Mouse (Mus musculus): ENCODE results near the gene Otos. TPM values are rescaled to one million over a fixed set of nuclear protein-coding genes. Genes with fewer than 3 reads are reported as not detected.

The Otos gene
- 0.65 TPM in 1 of 2 replicates, not detected in the other for polyA plus RNA-seq (2015; fragmentation: Nextera tagmentation; extraction: Ambion mirVana)

- H3K9me3 ChIP-seq (replicated peaks; ENCODE audit: control insufficient read depth, low read length, poor library complexity, severe bottlenecking), result no peaks in the 10 kb centered on the region
- H3K4me3 ChIP-seq (ENCODE audit: low read depth, low read length), result no peak within 1 kb of the TSS
- no peak within 1 kb of the TSS for H3K4me2 ChIP-seq (ENCODE audit: low read length)
- no peak for ATAC-seq
- H3K4me1 ChIP-seq (ENCODE audit: control insufficient read depth, insufficient read depth, low read length), result no peaks in the 10 kb centered on the region
- no peaks in the 10 kb centered on the region for H3K27me3 ChIP-seq (ENCODE audit: control insufficient read depth, insufficient read depth, low read depth, low read length)
- H3K27ac ChIP-seq (ENCODE audit: low read length), result no peak within 1 kb of the TSS
- no peak within 1 kb of the TSS for H3K9ac ChIP-seq (ENCODE audit: low read depth, low read length)
- WGBS, result 25% methylated on average over 8 of the region's 8 CpGs
- no peaks in the 10 kb centered on the region for H3K36me3 ChIP-seq (ENCODE audit: control insufficient read depth, insufficient read depth, low read length)
Measured at GRCm38 (mm10) chr1:92648673-92649072, at the start of gene Otos. Otos (minus strand) TSS chr1:92648841.

GRCm38 (mm10) chr1:92696848-92697247 is 48.2 kb upstream of the Otos start:
- Histone ChIP-seq H3K27ac (ENCODE audit: low read length) (no peak overlapping the region), H3K4me3 (ENCODE audit: low read depth, low read length) (no peak overlapping the region), H3K4me2 (ENCODE audit: low read length) (no peak overlapping the region), H3K27me3 (ENCODE audit: control insufficient read depth, insufficient read depth, low read depth, low read length) (no peaks in the 10 kb centered on the region; the same call in 1 of the 2 replicates), H3K4me1 (ENCODE audit: control insufficient read depth, insufficient read depth, low read length) (0 out of 2 replicates have a peak, but pooled peaks cover 2% of the 10 kb centered on the region), H3K36me3 (ENCODE audit: control insufficient read depth, insufficient read depth, low read length) (no peaks in the 10 kb centered on the region), H3K9ac (ENCODE audit: low read depth, low read length) (no peak overlapping the region), H3K9me3 (replicated peaks; ENCODE audit: control insufficient read depth, low read length, poor library complexity, severe bottlenecking) (no peaks in the 10 kb centered on the region)
- ATAC-seq, result no peak
- 35% methylated on average over 4 of the region's 4 CpGs for WGBS

DNA sequence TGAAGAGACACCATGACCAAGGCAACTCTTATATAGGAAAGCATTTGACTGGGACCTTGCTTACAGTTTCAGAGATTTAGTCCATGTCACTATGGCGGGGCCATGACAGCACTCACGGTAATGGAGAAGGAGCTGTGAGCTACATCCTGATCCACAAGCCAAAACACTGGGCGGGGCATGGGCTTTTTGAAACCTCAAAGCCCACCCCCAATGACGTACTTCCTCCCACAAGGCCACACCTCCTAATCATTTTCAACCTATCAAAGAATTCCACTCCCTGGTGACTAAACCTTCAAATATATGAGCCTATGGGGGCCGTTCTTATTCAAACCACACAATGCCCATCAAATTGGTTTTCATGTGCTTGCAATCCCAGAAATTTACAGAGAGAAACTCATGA is 47.1 kb upstream of the Otos start:
- H3K27me3 ChIP-seq (ENCODE audit: control insufficient read depth, insufficient read depth, low read depth, low read length), result no peaks in the 10 kb centered on the region; the same call in 1 of the 2 replicates
- WGBS, result 86% methylated on average over 5 of the region's 5 CpGs

DNA sequence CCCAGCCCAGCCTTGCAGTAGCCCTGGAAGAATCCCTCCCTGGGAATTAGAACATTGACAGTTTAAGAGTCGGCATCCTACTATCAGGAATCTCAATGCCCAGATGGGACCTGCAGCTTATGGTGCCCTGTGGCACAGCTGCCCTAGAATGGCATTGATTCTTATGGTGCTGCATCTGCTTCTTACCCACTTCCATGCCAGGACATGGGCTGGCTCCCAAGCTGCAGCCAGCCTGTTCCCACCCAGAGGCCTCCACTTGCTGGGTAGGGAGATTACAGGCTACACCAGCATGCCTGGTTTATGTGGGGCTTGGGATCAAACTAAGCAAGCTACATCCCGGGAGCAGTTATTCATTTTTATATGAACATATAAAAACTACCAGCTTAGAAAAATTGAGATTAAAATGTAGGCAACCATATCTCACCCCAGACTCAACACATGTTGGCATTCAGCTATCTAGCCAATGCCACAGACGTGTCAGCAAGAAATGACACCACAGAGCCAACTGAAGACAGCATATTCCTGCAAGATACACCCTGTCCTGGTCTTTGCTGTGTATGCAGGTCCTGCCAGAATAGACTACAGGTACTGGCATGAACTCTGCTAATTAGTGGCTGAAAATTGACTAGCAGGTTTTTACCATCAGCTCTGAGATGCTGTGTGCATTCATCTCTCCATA is 42.7 kb upstream of the Otos start:
- WGBS, result 86% methylated on average over 3 of the region's 3 CpGs
- Histone ChIP-seq H3K4me3 (ENCODE audit: low read depth, low read length) (no peak overlapping the region), H3K4me2 (ENCODE audit: low read length) (no peak overlapping the region), H3K27me3 (ENCODE audit: control insufficient read depth, insufficient read depth, low read depth, low read length) (no peaks in the 10 kb centered on the region), H3K36me3 (ENCODE audit: control insufficient read depth, insufficient read depth, low read length) (no peaks in the 10 kb centered on the region), H3K9me3 (replicated peaks; ENCODE audit: control insufficient read depth, low read length, poor library complexity, severe bottlenecking) (no peaks in the 10 kb centered on the region), H3K9ac (ENCODE audit: low read depth, low read length) (no peak overlapping the region), H3K4me1 (ENCODE audit: control insufficient read depth, insufficient read depth, low read length) (no peaks in the 10 kb centered on the region), H3K27ac (ENCODE audit: low read length) (no peak overlapping the region)
- ATAC-seq, result no peak

More for the DNA sequence above, 47.1 kb upstream of the Otos start:
- no peak overlapping the region for H3K9ac ChIP-seq (ENCODE audit: low read depth, low read length)
- no peak for ATAC-seq
- no peak overlapping the region for H3K4me2 ChIP-seq (ENCODE audit: low read length)
- no peaks in the 10 kb centered on the region for H3K9me3 ChIP-seq (replicated peaks; ENCODE audit: control insufficient read depth, low read length, poor library complexity, severe bottlenecking)
- H3K4me3 ChIP-seq (ENCODE audit: low read depth, low read length), result no peak overlapping the region
- 0 out of 2 replicates have a peak, but pooled peaks cover 2% of the 10 kb centered on the region for H3K4me1 ChIP-seq (ENCODE audit: control insufficient read depth, insufficient read depth, low read length)
- H3K27ac ChIP-seq (ENCODE audit: low read length), result no peak overlapping the region
- no peaks in the 10 kb centered on the region for H3K36me3 ChIP-seq (ENCODE audit: control insufficient read depth, insufficient read depth, low read length)

GRCm38 (mm10) chr1:92686994-92687393 is 38.4 kb upstream of the Otos start:
- Histone ChIP-seq H3K27me3 (ENCODE audit: control insufficient read depth, insufficient read depth, low read depth, low read length) (no peaks in the 10 kb centered on the region), H3K4me1 (ENCODE audit: control insufficient read depth, insufficient read depth, low read length) (no peaks in the 10 kb centered on the region), H3K27ac (ENCODE audit: low read length) (no peak overlapping the region), H3K36me3 (ENCODE audit: control insufficient read depth, insufficient read depth, low read length) (no peaks in the 10 kb centered on the region), H3K4me2 (ENCODE audit: low read length) (no peak overlapping the region), H3K4me3 (ENCODE audit: low read depth, low read length) (no peak overlapping the region), H3K9me3 (replicated peaks; ENCODE audit: control insufficient read depth, low read length, poor library complexity, severe bottlenecking) (no peaks in the 10 kb centered on the region), H3K9ac (ENCODE audit: low read depth, low read length) (no peak overlapping the region)
- no peak for ATAC-seq
- 47% methylated on average over 8 of the region's 8 CpGs for WGBS

DNA sequence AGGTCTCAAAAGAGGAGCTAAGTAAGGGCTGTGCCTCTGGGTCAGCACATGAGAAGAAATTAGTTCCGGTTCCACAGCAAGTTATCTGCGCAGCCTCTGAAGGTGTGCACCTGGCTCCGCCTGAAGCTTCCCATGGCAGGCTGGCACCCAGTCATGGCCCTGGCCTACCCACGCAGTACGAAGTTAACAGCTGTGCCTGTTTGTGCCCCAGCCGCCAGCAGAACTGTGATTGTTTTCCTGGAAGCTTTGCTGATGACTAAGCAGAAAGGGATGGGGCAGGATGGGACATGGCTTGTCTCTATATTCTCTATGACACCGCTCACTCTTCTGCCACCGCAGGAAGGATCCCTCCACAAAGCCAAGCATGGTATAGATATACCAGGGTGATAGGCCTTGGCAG is 34.5 kb upstream of the Otos start:
- no peaks in the 10 kb centered on the region for H3K27me3 ChIP-seq (ENCODE audit: control insufficient read depth, insufficient read depth, low read depth, low read length)
- no peaks in the 10 kb centered on the region for H3K36me3 ChIP-seq (ENCODE audit: control insufficient read depth, insufficient read depth, low read length)
- no peak overlapping the region for H3K4me3 ChIP-seq (ENCODE audit: low read depth, low read length)
- H3K9me3 ChIP-seq (replicated peaks; ENCODE audit: control insufficient read depth, low read length, poor library complexity, severe bottlenecking), result no peaks in the 10 kb centered on the region
- H3K9ac ChIP-seq (ENCODE audit: low read depth, low read length), result no peak overlapping the region
- ATAC-seq, result no peak
- no peak overlapping the region for H3K27ac ChIP-seq (ENCODE audit: low read length)
- 92% methylated on average over 8 of the region's 8 CpGs for WGBS
- H3K4me1 ChIP-seq (ENCODE audit: control insufficient read depth, insufficient read depth, low read length), result peaks cover 4% of the 10 kb centered on the region
- H3K4me2 ChIP-seq (ENCODE audit: low read length), result no peak overlapping the region

- Histone ChIP-seq H3K27ac (ENCODE audit: low read length) (no peak overlapping the region), H3K9me3 (replicated peaks; ENCODE audit: control insufficient read depth, low read length, poor library complexity, severe bottlenecking) (no peaks in the 10 kb centered on the region), H3K4me3 (ENCODE audit: low read depth, low read length) (no peak overlapping the region), H3K4me2 (ENCODE audit: low read length) (peak overlapping the region; percentile 14; the same call in 1 of the 2 replicates), H3K9ac (ENCODE audit: low read depth, low read length) (no peak overlapping the region), H3K27me3 (ENCODE audit: control insufficient read depth, insufficient read depth, low read depth, low read length) (no peaks in the 10 kb centered on the region), H3K4me1 (ENCODE audit: control insufficient read depth, insufficient read depth, low read length) (peaks cover 4% of the 10 kb centered on the region), H3K36me3 (ENCODE audit: control insufficient read depth, insufficient read depth, low read length) (no peaks in the 10 kb centered on the region)
- no peak for ATAC-seq
- WGBS, result 16% methylated on average over 16 of the region's 16 CpGs
Measured at GRCm38 (mm10) chr1:92680668-92681603, 32.3 kb upstream of the Otos start.

DNA sequence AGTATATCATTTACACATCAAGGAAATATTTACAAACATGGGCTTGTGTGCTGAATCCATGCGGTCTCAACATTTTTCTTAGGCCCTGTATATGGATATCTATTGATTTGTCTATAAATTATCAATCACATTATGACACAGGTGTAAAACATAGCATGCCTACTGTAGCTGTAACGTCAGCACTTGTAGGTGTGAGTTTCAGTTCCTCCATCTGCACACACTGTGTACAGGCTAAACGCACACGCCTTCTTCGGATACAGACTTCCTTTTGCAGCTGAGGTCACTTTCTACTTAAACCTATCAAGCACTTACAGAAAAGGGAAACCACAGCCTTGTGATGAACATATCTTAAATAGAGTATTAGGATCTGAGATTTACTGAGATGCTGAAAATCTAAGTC is 30.1 kb upstream of the Otos start:
- no peak overlapping the region for H3K4me3 ChIP-seq (ENCODE audit: low read depth, low read length)
- no peak for ATAC-seq
- H3K36me3 ChIP-seq (ENCODE audit: control insufficient read depth, insufficient read depth, low read length), result no peaks in the 10 kb centered on the region
- no peak overlapping the region for H3K27ac ChIP-seq (ENCODE audit: low read length)
- no peaks in the 10 kb centered on the region for H3K9me3 ChIP-seq (replicated peaks; ENCODE audit: control insufficient read depth, low read length, poor library complexity, severe bottlenecking)
- H3K4me1 ChIP-seq (ENCODE audit: control insufficient read depth, insufficient read depth, low read length), result peaks cover 4% of the 10 kb centered on the region
- no peak overlapping the region for H3K9ac ChIP-seq (ENCODE audit: low read depth, low read length)
- H3K4me2 ChIP-seq (ENCODE audit: low read length), result no peak overlapping the region
- no peaks in the 10 kb centered on the region for H3K27me3 ChIP-seq (ENCODE audit: control insufficient read depth, insufficient read depth, low read depth, low read length)
- 96% methylated on average over 5 of the region's 5 CpGs for WGBS

DNA sequence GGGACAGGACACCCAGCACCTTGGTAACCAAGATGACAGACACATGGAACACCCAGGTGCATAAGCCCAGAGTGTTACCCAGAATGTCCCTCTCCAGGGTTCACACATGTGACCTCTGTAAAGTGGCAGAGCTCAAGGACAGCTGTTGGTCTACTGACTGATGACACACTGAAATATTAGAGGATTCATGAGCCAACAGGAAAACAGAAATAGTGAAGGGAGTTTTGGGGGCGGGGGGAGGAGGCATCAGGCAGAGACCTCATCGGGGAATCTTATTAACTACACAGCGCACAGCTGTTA is 28.0 kb upstream of the Otos start:
- ATAC-seq, result no peak
- Histone ChIP-seq H3K27me3 (ENCODE audit: control insufficient read depth, insufficient read depth, low read depth, low read length) (no peaks in the 10 kb centered on the region), H3K9ac (ENCODE audit: low read depth, low read length) (no peak overlapping the region), H3K27ac (ENCODE audit: low read length) (no peak overlapping the region), H3K4me1 (ENCODE audit: control insufficient read depth, insufficient read depth, low read length) (peaks cover 4% of the 10 kb centered on the region), H3K4me3 (ENCODE audit: low read depth, low read length) (no peak overlapping the region), H3K9me3 (replicated peaks; ENCODE audit: control insufficient read depth, low read length, poor library complexity, severe bottlenecking) (no peaks in the 10 kb centered on the region), H3K4me2 (ENCODE audit: low read length) (no peak overlapping the region), H3K36me3 (ENCODE audit: control insufficient read depth, insufficient read depth, low read length) (no peaks in the 10 kb centered on the region)
- 85% methylated on average over 3 of the region's 3 CpGs for WGBS
